ENCODE assay signal across 8 mouse cellular contexts in the genomic region with DNA sequence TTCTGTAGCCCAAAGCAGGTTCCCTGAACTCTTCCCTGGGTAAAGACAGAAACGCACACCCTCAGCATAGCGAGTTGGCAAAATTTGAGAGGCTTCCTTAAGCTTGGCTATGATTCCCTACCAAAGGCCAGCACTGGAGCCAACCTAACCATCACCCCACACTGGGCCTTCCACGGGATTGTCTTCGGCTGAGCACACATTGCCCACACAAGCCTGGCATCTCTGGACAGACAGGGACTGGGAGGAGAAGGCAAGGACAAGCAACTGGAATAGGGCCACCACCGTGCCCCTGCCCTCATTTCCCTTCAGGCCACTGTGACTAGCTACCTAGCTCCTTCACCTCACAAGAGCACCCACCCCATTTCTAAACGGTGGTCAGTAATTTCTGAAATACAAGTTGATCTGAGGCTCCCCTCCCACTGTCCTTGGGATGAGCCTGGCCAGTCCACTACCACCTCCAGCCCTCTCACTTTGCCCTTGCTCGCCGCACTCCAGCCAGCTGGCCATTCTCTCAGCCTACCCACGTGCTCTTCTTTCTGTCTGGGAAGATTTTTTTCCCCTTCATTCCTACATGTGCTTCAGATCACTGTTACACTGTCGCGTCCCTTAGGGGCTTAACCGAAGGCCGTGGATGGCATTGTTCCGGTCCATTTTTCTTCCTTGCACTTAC. TPM values are rescaled to one million over a fixed set of nuclear protein-coding genes. Genes with fewer than 3 reads are reported as not detected.
A peak's percentile ranks its signal among the peaks of the same experiment; 100 is the strongest.
DNase-seq lines count a peak whose midpoint lies in the region; ATAC-seq and TF ChIP-seq lines count a peak whose summit lies in the region.

Homer2 (minus strand) TSS at position 57 of the 670 bp plus-strand sequence.

- no peaks in the 10 kb centered on the region for H3K4me1 ChIP-seq in bone marrow macrophage, adult 2 months (ENCODE audit: control insufficient read depth, insufficient read depth, low read length)
- H3K4me1 ChIP-seq in hindbrain, embryonic 15.5 days (replicated peaks) = peaks cover 20% of the 10 kb centered on the region
- peaks cover 3% of the 10 kb centered on the region; the same call in 1 of the 2 replicates for H3K4me1 ChIP-seq in liver, embryonic 16.5 days (ENCODE audit: control insufficient read depth, low read depth, low read length)

- peak within 1 kb of the TSS; percentile 71 for H3K9ac ChIP-seq in hindbrain, embryonic 15.5 days
- H3K9ac ChIP-seq in liver, embryonic 16.5 days (ENCODE audit: low read depth, low read length) = peak within 1 kb of the TSS; percentile 54

- DNase-seq in adrenal gland, adult 2 months = peak; percentile 5
- no peak for DNase-seq in adrenal gland, postnatal 4 days (ENCODE audit: low spot score in 2 of 2)
- DNase-seq in gastrocnemius, adult 8-10 months (ENCODE audit: low spot score in 2 of 2) = no peak
- DNase-seq in right cerebral cortex, adult 2 months (ENCODE audit: low spot score in 2 of 2) = no peak
- no peak for DNase-seq in adrenal gland, postnatal 25 days

- no peaks in the 10 kb centered on the region for H3K36me3 ChIP-seq in hindbrain, embryonic 15.5 days
- H3K36me3 ChIP-seq in liver, embryonic 16.5 days (ENCODE audit: control insufficient read depth, insufficient read depth) = no peaks in the 10 kb centered on the region

- no peak for TF ChIP-seq CTCF in bone marrow macrophage, adult 2 months (IDR thresholded peaks at IDR 0.05; ENCODE audit: low read depth, low read length)

- peak within 1 kb of the TSS; percentile 86 for H3K4me2 ChIP-seq in hindbrain, embryonic 15.5 days
- H3K4me2 ChIP-seq in liver, embryonic 16.5 days (ENCODE audit: low read depth, low read length) = peak within 1 kb of the TSS; percentile 81

- peak within 1 kb of the TSS; percentile 32 for H3K4me3 ChIP-seq in bone marrow macrophage, adult 2 months (ENCODE audit: insufficient read depth, low read length)
- peak within 1 kb of the TSS; percentile 80 for H3K4me3 ChIP-seq in hindbrain, embryonic 15.5 days
- H3K4me3 ChIP-seq in liver, embryonic 16.5 days (ENCODE audit: low read depth, low read length) = peak within 1 kb of the TSS; percentile 63

- WGBS in hindbrain, embryonic 15.5 days = 75% methylated on average over 14 of the region's 14 CpGs
- 73% methylated on average over 14 of the region's 14 CpGs for WGBS in liver, embryonic 16.5 days (ENCODE audit: insufficient replicate concordance)

- H3K27me3 ChIP-seq in hindbrain, embryonic 15.5 days = no peaks in the 10 kb centered on the region; the same call in 1 of the 2 replicates
- H3K27me3 ChIP-seq in liver, embryonic 16.5 days (ENCODE audit: control insufficient read depth, insufficient read depth, low read depth, low read length) = peaks cover 58% of the 10 kb centered on the region

- no peak for TF ChIP-seq POLR2A in bone marrow macrophage, adult 2 months (IDR thresholded peaks at IDR 0.05; ENCODE audit: borderline replicate concordance, low read depth, low read length)

- H3K9me3 ChIP-seq in hindbrain, embryonic 15.5 days = no peaks in the 10 kb centered on the region
- H3K9me3 ChIP-seq in liver, embryonic 16.5 days (replicated peaks; ENCODE audit: control insufficient read depth, low read length) = peaks cover 3% of the 10 kb centered on the region; the same call in 1 of the 2 replicates

- H3K27ac ChIP-seq in bone marrow macrophage, adult 2 months (ENCODE audit: insufficient read depth, low read depth, low read length) = no peak within 1 kb of the TSS
- H3K27ac ChIP-seq in hindbrain, embryonic 15.5 days (replicated peaks) = peak within 1 kb of the TSS; percentile 78
- no peak within 1 kb of the TSS for H3K27ac ChIP-seq in liver, embryonic 16.5 days (ENCODE audit: low read length)

- ATAC-seq in hindbrain, embryonic 15.5 days (ENCODE audit: low FRiP score, low read depth) = peak; percentile 8; the same call in 1 of the 2 replicates
- no peak for ATAC-seq in liver, embryonic 16.5 days (ENCODE audit: low read depth)

RNA-seq across cellular contexts. Expression of gene Homer2, which starts in this region (rescaled TPM):
- total RNA-seq in adrenal gland, adult 2 months (2021) = 1 to 10 TPM; 3.6 to 6.7 TPM
- 0.58 and 0.75 TPM in 2 replicates for polyA plus RNA-seq in adrenal gland, adult 2 months (2012; rRNA removed)
- total RNA-seq in adrenal gland, postnatal 4 days (2021) = 1 to 10 TPM; 5.0 to 9.1 TPM
- not detected in 2 replicates for polyA plus RNA-seq in bone marrow macrophage, adult 2 months (2012; ENCODE audit: insufficient read depth, insufficient read length, missing spikeins)
- total RNA-seq in gastrocnemius, adult 8-10 months (2022) = 10 to 100 TPM; 40.0 to 53.1 (median 44.0) TPM
- 29.6 and 34.4 TPM in 2 replicates for polyA plus RNA-seq in hindbrain, embryonic 15.5 days (2015; fragmentation: Nextera tagmentation; extraction: Ambion mirVana)
- polyA plus RNA-seq in liver, embryonic 16.5 days (2015; fragmentation: Nextera tagmentation; extraction: Ambion mirVana) = 2.8 and 3.3 TPM in 2 replicates
- total RNA-seq in adrenal gland, postnatal 25 days (2021) = 2.4 and 2.6 TPM in 2 replicates

Comparison
In these comparisons a context has a peak if more than half of its experiments do, and no peak if none do; other contexts are left out.
1. RNA of gene Homer2 (total RNA-seq): 40.0 to 53.1 TPM in gastrocnemius, adult 8-10 months; 5.0 to 9.1 TPM in adrenal gland, postnatal 4 days, 3.6 to 6.7 TPM in adrenal gland, adult 2 months and 2.4 to 2.6 TPM in adrenal gland, postnatal 25 days; every median in the first group is over 4 times any median in the second.
2. Peak in every context shown above with its lines, with median percentiles within 50 percentile points of each other: H3K4me3 ChIP-seq.